In the genomic region with DNA sequence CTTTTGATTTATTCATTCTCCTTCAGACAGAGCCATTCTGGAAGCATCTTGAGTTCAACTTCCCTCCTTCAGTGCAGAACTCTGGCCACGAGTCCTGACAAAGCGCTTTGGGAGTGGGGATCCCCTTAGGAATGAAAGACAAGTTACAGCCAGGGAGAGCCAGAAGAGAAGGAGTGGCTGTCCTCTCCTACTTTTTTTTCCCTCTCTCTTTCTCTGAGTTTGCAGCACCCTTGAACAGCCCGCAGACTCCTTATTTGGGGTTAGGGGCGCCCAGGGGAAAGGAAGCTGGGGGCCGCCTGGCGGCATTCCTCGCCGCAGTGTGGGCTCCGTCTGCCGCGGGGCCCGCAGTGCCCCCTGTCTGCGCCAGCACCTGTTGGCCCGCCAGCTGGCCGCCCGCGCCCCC, we compare ENCODE assay signal across 8 mouse cellular contexts. TPM values are rescaled to one million over a fixed set of nuclear protein-coding genes. Genes with fewer than 3 reads are reported as not detected.
DNase-seq lines count a peak whose midpoint lies in the region; ATAC-seq and TF ChIP-seq lines count a peak whose summit lies in the region.

A gene (plus strand): TSS at position 266 of the 403 bp plus-strand sequence.

- DNase-seq in lung, adult 2 months: no peak
- no peak for DNase-seq in lung, postnatal 10 days
- DNase-seq in embryonic facial prominence, embryonic 11.5 days (ENCODE audit: low spot score): no peak
- DNase-seq in neural tube, embryonic 10.5 days (ENCODE audit: extremely low spot score, low spot score): peak; percentile 32
- DNase-seq in right cerebral cortex, postnatal 4 days: no peak
- no peak for DNase-seq in cerebellum, adult 11-12 months
- DNase-seq in cerebellum, adult 9-11 months: no peak

- ATAC-seq in embryonic facial prominence, embryonic 11.5 days (replicated peaks; ENCODE audit: insufficient number of reproducible peaks, low FRiP score, low TSS enrichment, low read depth): peak; percentile 53
- peak; percentile 79 for ATAC-seq in hindbrain, embryonic 16.5 days

- peak within 1 kb of the TSS; percentile 92 for H3K27ac ChIP-seq in embryonic facial prominence, embryonic 11.5 days (replicated peaks; ENCODE audit: low read depth, low read length)
- H3K27ac ChIP-seq in hindbrain, embryonic 16.5 days (ENCODE audit: low read depth, low read length): peak within 1 kb of the TSS; percentile 86

- H3K4me3 ChIP-seq in lung, adult 2 months (replicated peaks; ENCODE audit: extremely low read depth, low read depth, low read length): peak within 1 kb of the TSS; percentile 57
- H3K4me3 ChIP-seq in embryonic facial prominence, embryonic 11.5 days (ENCODE audit: low read depth, low read length): peak within 1 kb of the TSS; percentile 71
- H3K4me3 ChIP-seq in hindbrain, embryonic 16.5 days (ENCODE audit: low read length): peak within 1 kb of the TSS; percentile 81

- no peak for TF ChIP-seq POLR2A in lung, adult 2 months (IDR thresholded peaks at IDR 0.05; ENCODE audit: borderline replicate concordance, extremely low read depth, low read depth, low read length)

- peak within 1 kb of the TSS; percentile 90 for H3K9ac ChIP-seq in embryonic facial prominence, embryonic 11.5 days (replicated peaks; ENCODE audit: low read length)
- peak within 1 kb of the TSS; percentile 80 for H3K9ac ChIP-seq in hindbrain, embryonic 16.5 days (ENCODE audit: low read depth, low read length)

- no peaks in the 10 kb centered on the region for H3K9me3 ChIP-seq in embryonic facial prominence, embryonic 11.5 days (replicated peaks; ENCODE audit: control insufficient read depth, low read length)
- no peaks in the 10 kb centered on the region for H3K9me3 ChIP-seq in hindbrain, embryonic 16.5 days (ENCODE audit: control insufficient read depth, low read length)

- no peaks in the 10 kb centered on the region for H3K27me3 ChIP-seq in embryonic facial prominence, embryonic 11.5 days (ENCODE audit: control insufficient read depth, insufficient read depth, low read length)
- H3K27me3 ChIP-seq in hindbrain, embryonic 16.5 days (replicated peaks; ENCODE audit: control insufficient read depth, insufficient read depth, low read length): no peaks in the 10 kb centered on the region

- TF ChIP-seq CTCF in lung, adult 2 months (IDR thresholded peaks at IDR 0.05; ENCODE audit: insufficient read depth, low read length): no peak

- 7% methylated on average over 12 of the region's 17 CpGs for WGBS in lung, adult 2 months
- WGBS in embryonic facial prominence, embryonic 11.5 days: 3% methylated on average over 17 of the region's 17 CpGs
- 1% methylated on average over 14 of the region's 17 CpGs for WGBS in hindbrain, embryonic 16.5 days

- H3K4me1 ChIP-seq in lung, adult 2 months (ENCODE audit: control insufficient read depth, insufficient read depth, low read length): 0 out of 2 replicates have a peak, but pooled peaks cover 3% of the 10 kb centered on the region
- no peaks in the 10 kb centered on the region; the same call in 1 of the 2 replicates for H3K4me1 ChIP-seq in embryonic facial prominence, embryonic 11.5 days (ENCODE audit: control insufficient read depth, insufficient read depth, low read length)
- peaks cover 5% of the 10 kb centered on the region for H3K4me1 ChIP-seq in hindbrain, embryonic 16.5 days (ENCODE audit: control insufficient read depth, insufficient read depth, low read depth, low read length)

- H3K36me3 ChIP-seq in embryonic facial prominence, embryonic 11.5 days (replicated peaks; ENCODE audit: control insufficient read depth, insufficient read depth, low read depth, low read length): no peaks in the 10 kb centered on the region
- no peaks in the 10 kb centered on the region for H3K36me3 ChIP-seq in hindbrain, embryonic 16.5 days (ENCODE audit: control insufficient read depth, insufficient read depth, low read length)

- peak within 1 kb of the TSS; percentile 84 for H3K4me2 ChIP-seq in embryonic facial prominence, embryonic 11.5 days (ENCODE audit: low read depth, low read length)
- peak within 1 kb of the TSS; percentile 94 for H3K4me2 ChIP-seq in hindbrain, embryonic 16.5 days (ENCODE audit: low read length)

RNA-seq across cellular contexts. Expression of the gene that starts here (rescaled TPM):
- 1.00 and 1.3 TPM in 2 replicates for polyA plus RNA-seq in lung, adult 2 months (2012; rRNA removed)
- polyA plus RNA-seq in embryonic facial prominence, embryonic 11.5 days (2014; fragmentation: Nextera tagmentation; extraction: Ambion mirVana): 55.6 and 64.7 TPM in 2 replicates
- polyA plus RNA-seq in hindbrain, embryonic 16.5 days (2015; fragmentation: Nextera tagmentation; extraction: Ambion mirVana): 6.7 and 7.2 TPM in 2 replicates
